Mouse (Mus musculus) frontal cortex, postnatal 25 days (tissue): ENCODE measurements around the gene Dnajb1.
A peak's percentile ranks its signal among the peaks of the same experiment; 100 is the strongest.

Source experiments
- DNase-seq, 2 experiments: peaks; one replicate each; pipeline ENCODE4 v3.0.0; 2022; ENCODE audit warnings: low spot score in 2 of 2

The Dnajb1 gene

DNA sequence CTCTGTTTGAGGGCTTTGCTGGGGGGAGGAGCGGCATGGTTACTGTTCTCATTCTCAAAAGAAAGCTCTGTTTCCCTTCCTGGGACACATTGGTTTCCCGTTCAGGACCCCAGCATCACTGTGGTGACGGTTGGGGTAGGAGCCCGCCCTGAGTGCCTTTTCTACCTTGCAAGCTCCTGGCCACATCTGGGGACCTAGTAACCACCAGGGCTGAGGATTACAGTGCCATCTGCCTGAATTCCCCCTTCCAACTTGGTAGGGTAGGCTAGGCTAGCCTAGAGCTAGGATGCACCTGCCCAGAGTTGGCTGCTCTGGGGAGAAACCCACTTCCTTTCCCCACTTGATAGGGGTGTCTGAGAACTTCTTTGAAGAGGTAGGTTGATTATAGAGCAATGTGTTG lies 3.9 kb downstream of the Dnajb1 start:
- no peak for DNase-seq

GRCm38 (mm10) chr8:83613695-83614094 lies 5.7 kb downstream of the Dnajb1 start:
- DNase-seq: no peak

- no peak for DNase-seq
Observed at GRCm38 (mm10) chr8:83616625-83617024, 8.6 kb downstream of the Dnajb1 start.

GRCm38 (mm10) chr8:83617111-83617510 lies 9.1 kb downstream of the Dnajb1 start:
- no peak for DNase-seq

- no peak for DNase-seq
Observed at GRCm38 (mm10) chr8:83618566-83618965, 10.6 kb downstream of the Dnajb1 start.

GRCm38 (mm10) chr8:83619568-83620285 lies 11.7 kb downstream of the Dnajb1 start:
- DNase-seq: no peak

DNA sequence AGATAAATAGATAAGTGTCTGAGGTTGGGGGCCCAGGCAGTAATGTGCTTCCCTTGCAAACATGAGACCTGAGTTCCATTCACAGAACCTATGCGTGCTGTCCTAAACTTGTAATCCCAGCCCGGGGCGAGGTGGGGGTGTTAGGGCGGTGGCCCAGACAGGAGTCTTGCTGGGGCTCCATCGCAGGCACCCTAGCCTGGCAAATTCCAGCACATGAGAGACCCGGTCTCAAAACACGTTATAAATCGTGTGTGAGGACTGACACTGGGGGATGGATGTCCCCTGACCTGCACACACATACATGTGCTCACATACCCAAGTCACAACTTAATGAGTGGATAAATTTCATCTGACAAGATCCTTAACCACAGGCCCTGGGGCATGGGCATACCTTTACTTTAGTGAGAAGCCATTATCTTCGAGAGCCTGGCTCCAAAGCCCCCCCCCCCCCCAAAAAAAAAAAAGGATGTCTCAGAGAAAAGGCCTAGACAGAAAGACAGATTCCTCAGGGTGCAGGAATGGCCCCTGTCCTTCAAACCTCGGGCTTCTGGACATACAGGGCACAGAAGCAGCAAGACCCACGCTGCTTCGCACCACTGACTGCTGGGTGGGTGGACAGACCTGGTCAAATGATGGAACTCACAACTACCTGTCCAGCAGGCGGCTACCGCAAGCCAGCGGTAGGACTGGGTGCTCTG lies 13.8 kb downstream of the Dnajb1 start:
- no peak for DNase-seq

- DNase-seq: peak; percentile 89 to 94
Observed at GRCm38 (mm10) chr8:83622389-83622989, 14.5 kb downstream of the Dnajb1 start.

DNA sequence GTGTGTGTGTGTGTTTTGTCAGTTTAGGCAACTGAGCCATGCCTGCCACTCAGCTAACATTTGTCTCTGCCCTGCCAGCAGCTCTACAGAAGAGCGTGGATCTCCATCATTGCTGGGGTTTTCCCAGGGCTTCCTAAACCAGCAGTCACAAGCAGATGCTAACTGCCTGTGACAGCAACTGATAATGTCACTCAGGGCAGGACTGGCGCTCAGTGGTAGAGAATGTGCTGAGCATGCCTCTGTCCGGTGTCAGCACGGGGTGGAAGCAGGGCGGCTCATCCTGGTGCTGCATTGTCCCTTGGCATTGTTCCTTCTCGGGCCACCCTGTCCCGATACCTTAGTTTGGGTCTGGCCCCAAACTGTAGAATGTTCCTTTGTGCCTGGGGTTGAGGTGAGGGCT lies 15.6 kb downstream of the Dnajb1 start:
- DNase-seq: no peak

GRCm38 (mm10) chr8:83624739-83625138 lies 16.7 kb downstream of the Dnajb1 start:
- DNase-seq: no peak

DNA sequence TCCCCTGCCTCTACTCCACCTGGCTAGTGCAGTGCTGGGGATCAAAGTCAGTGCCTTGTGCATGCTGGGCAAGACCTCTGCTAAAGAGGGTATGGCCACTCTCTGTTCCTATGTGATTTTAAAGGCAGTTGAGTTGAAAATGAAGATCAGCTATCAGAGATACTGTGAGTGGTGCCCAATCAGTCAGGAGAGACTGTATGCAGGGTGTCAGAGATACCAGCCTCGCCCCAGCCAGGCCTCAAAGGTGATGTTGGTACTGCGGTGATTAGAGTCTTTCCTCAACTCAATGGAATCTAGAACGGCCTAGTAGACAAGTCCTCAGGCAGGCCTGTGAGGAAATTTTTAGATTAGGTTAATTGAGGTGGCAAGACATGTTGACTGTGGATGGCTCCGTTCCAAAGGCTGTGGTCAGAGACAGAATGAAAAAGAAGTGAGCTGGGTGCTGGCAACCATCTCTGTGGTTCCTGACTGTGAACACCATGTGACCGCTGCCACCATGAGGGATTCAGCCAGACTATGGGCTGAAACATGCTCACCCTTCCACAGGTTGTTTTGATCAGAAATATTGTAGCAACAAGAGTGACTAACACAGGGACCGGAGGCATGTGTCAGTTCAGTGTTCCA lies 17.8 kb downstream of the Dnajb1 start:
- no peak for DNase-seq

DNA sequence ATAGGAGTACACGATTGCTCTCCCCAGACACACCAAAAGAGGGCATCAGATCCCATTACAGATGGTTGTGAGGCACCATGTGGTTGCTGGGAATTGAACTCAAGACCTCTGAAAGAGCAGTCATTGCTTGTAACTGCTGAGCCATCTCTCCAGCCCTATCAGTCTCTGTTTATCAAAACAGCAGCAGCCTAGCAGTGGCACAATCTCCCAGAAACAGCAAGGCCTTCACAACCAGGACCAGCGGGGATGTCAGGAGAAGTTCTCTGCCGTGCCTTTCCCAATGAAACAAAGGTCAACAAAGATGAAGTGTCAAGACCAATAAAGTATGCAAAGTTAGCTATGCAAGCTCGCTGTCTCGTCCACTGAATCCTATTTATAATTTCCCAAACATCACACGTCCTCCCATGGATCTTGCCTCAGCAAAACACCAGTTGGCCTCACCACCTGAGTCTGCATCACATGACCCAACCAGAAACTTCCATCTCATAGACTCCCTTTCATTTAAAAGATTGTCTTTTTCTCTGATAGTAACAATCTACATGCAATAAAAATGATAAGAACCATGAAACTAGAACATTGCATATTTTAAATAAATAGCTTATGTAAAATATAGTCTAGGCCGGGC lies 24.2 kb downstream of the Dnajb1 start:
- DNase-seq: no peak

DNA sequence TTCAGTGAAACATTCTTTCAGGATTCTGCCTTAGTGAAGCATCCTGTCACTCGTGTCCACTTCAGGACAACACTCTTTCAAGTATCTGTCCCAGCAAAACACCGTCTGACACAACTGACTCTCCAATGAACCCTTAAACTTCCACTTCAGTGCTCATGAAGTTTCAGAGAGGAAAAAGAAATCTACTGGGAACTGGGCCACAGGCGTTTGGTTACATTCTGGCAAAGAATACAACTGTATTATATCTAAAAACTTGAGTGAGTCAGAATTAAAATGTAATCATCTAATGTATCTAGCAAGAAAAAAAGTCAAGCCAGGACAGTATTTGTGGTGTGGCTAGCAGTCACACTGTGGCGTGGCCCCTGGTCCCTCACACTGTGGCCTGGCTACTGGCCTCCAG lies 30.9 kb downstream of the Dnajb1 start:
- no peak for DNase-seq

DNA sequence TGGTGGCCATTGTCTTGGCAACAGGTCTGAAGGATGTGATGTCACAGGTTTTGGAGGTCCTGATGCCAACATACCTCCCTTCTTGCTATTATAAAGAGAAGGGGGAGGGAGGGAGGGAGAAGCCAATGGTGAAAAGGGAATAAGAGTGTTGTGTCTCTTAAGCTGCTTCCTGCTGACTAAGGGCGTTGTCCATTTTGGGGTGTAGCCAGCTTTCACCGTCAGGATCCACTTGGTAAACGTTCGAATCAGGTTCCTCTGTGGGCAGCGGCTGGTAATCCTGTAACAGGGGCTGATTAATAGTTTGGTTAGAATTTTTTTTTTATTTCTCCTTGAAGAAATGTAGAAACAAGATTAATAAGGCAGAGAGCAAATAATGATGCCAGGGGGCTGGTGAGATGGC lies 31.7 kb downstream of the Dnajb1 start:
- DNase-seq: no peak

DNA sequence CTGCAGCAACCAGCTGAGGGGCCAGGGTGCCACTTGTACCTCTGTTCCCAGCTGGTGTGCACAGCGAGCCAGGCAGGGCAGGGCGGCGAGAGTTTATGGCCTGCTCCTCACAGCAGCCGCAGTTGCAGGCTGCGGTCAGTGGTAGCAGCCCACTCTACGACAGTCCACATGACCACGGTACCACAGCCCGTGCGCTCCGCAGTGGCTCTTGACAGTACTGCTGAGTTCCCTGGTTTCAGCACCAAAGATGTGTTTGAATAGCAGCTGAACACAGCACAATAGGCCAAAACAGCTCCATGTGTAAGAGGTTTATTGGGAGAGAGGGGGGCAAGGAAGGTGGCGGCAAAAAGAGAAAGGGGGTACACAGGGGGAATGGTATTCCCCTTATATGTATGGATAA lies 39.5 kb downstream of the Dnajb1 start:
- no peak for DNase-seq

- DNase-seq: no peak
Observed at GRCm38 (mm10) chr8:83648031-83648430, 40.0 kb downstream of the Dnajb1 start.

DNA sequence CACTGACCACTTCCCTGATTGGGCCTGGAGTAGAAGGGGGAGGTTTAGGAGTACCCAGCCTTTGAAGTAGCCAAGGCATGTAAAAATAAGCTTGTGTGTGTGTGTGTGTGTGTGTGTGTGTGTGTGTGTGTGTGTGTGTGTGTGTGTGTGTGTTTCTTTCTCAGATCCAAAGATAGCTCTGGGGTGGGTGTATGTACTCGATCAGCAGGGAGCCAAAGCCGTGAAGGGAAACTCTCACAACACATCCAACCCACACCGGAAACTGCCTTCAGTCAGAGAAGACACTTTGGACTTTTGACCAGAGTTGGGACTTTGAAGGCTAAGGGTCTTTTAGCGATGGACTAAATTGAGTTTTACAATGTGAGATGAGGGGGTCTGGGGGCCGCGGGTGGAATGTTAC lies 41.7 kb downstream of the Dnajb1 start:
- DNase-seq: no peak

DNA sequence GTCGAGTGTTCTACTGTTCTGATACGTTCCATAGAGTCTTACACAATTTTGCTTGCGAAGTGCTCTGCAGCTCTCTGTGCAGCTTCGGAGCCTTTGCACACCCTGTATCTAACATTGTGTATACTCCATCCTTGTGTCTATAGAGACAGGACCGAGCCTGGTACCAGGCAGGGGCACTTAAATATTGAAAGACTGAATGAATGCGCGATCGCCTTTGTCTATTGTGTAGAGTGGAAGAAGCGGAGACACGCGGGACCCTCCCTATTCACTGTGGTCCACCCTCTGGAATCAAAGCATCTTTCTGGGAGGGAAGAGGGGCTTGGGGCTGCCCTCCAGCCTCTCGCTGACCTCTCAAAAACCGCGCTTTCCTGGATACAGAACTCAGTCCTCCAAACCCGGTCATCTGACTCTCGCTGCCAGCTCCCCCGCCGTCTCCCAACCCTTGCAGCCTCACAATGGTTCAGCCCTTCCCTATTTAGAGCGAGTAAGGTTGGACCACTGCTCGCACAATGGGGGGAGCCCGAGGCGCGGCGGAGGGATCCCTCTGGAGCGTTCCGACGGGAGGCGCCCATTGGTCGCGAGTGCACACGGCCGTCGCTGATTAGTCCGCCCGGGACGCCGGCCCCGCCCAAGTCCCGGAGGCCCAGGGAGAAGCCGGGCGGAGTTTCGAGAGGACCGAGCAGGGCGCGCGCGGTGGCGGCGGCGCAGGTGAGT lies 44.2 kb downstream of the Dnajb1 start, which contains the start of gene Gipc1:
Gipc1 (plus strand) TSS at position 648 of the 714 bp plus-strand sequence.
- DNase-seq: peak; percentile 90 to 94

GRCm38 (mm10) chr8:83652744-83653661 lies 45.0 kb downstream of the Dnajb1 start:
- DNase-seq: no peak

- no peak for DNase-seq
Observed at GRCm38 (mm10) chr8:83653662-83654017, 45.6 kb downstream of the Dnajb1 start.
